8 mouse cellular contexts compared by ENCODE assay signal in genomic region chr16:4718753-4719518, GRCm38 (mm10). TPM values are rescaled to one million over a fixed set of nuclear protein-coding genes. Genes with fewer than 3 reads are reported as not detected.
A peak's percentile ranks its signal among the peaks of the same experiment; 100 is the strongest.
DNase-seq lines count a peak whose midpoint lies in the region; ATAC-seq and TF ChIP-seq lines count a peak whose summit lies in the region.

Nmral1 (minus strand) TSS chr16:4719356.

- no peak for TF ChIP-seq EP300 in liver, embryonic 14.5 days (IDR thresholded peaks at IDR 0.05; ENCODE audit: low read depth)

- H3K27me3 ChIP-seq in erythroblast, embryonic 14.5 days (ENCODE audit: control insufficient read depth), result no peaks in the 10 kb centered on the region
- H3K27me3 ChIP-seq in heart, embryonic 14.5 days (ENCODE audit: control insufficient read depth, insufficient read depth, low read length), result no peaks in the 10 kb centered on the region
- H3K27me3 ChIP-seq in liver, embryonic 14.5 days (ENCODE audit: control insufficient read depth, insufficient read depth, low read length), result no peaks in the 10 kb centered on the region
- H3K27me3 ChIP-seq in neural tube, embryonic 11.5 days (ENCODE audit: control insufficient read depth, insufficient read depth, low read length), result no peaks in the 10 kb centered on the region
- H3K27me3 ChIP-seq in stomach, embryonic 16.5 days (ENCODE audit: control insufficient read depth, insufficient read depth, low read length), result no peaks in the 10 kb centered on the region

- H3K9ac ChIP-seq in heart, embryonic 14.5 days (ENCODE audit: low read length), result peak within 1 kb of the TSS; percentile 75
- peak within 1 kb of the TSS; percentile 92 for H3K9ac ChIP-seq in liver, embryonic 14.5 days (replicated peaks)
- H3K9ac ChIP-seq in neural tube, embryonic 11.5 days (ENCODE audit: low read length), result peak within 1 kb of the TSS; percentile 89
- H3K9ac ChIP-seq in stomach, embryonic 16.5 days (ENCODE audit: low read length), result peak within 1 kb of the TSS; percentile 82

- H3K27ac ChIP-seq in heart, embryonic 14.5 days (replicated peaks in 1 of 2; ENCODE audit: control insufficient read depth in 1 of 2, insufficient read depth in 1 of 2, low read depth in 2 of 2, low read length in 2 of 2), result peak within 1 kb of the TSS; percentile 56 to 80; a peak in 3 of 4 replicates
- peak within 1 kb of the TSS; percentile 61 for H3K27ac ChIP-seq in liver, embryonic 14.5 days
- peak within 1 kb of the TSS; percentile 74 for H3K27ac ChIP-seq in neural tube, embryonic 11.5 days (ENCODE audit: low read depth, low read length)
- peak within 1 kb of the TSS; percentile 47 for H3K27ac ChIP-seq in stomach, embryonic 16.5 days (ENCODE audit: low read length)

- TF ChIP-seq CTCF in brain, embryonic 14.5 days (IDR thresholded peaks at IDR 0.05; ENCODE audit: borderline replicate concordance, extremely low read depth, insufficient read depth, insufficient read length), result no peak
- no peak for TF ChIP-seq CTCF in liver, embryonic 14.5 days (IDR thresholded peaks at IDR 0.05; ENCODE audit: low read depth)

- DNase-seq in brain, embryonic 14.5 days (ENCODE audit: low read depth), result peak; percentile 94
- DNase-seq in kidney, postnatal 14 days, result peak; percentile 73
- DNase-seq in liver, embryonic 14.5 days (ENCODE audit: low read depth in 3 of 3, low spot score in 3 of 3), result peak; percentile 63 to 68 (median 64)
- peak; percentile 85 for DNase-seq in neural tube, embryonic 11.5 days (ENCODE audit: low spot score)

- peak; percentile 68 for ATAC-seq in CD4-positive, CD25-positive, alpha-beta regulatory T cell, adult 4 months
- ATAC-seq in heart, embryonic 14.5 days (ENCODE audit: insufficient number of reproducible peaks, insufficient read depth, low FRiP score, low read depth), result peak; percentile 63
- ATAC-seq in liver, embryonic 14.5 days (ENCODE audit: insufficient read depth), result peak; percentile 83
- peak; percentile 91 for ATAC-seq in neural tube, embryonic 11.5 days (ENCODE audit: insufficient read depth, low FRiP score, low TSS enrichment)
- ATAC-seq in stomach, embryonic 16.5 days (ENCODE audit: insufficient read depth, low FRiP score), result peak; percentile 88

- peaks cover 35% of the 10 kb centered on the region for H3K4me1 ChIP-seq in erythroblast, embryonic 14.5 days (ENCODE audit: control insufficient read depth)
- H3K4me1 ChIP-seq in heart, embryonic 14.5 days (ENCODE audit: control insufficient read depth in 2 of 2, insufficient read depth in 2 of 2, low read length in 2 of 2), result no peaks in the 10 kb centered on the region
- H3K4me1 ChIP-seq in liver, embryonic 14.5 days (replicated peaks; ENCODE audit: control insufficient read depth in 2 of 2, insufficient read depth in 2 of 2, low read length in 1 of 2), result peaks cover 6 to 24% of the 10 kb centered on the region in 2 experiments
- no peaks in the 10 kb centered on the region; the same call in 1 of the 2 replicates for H3K4me1 ChIP-seq in neural tube, embryonic 11.5 days (ENCODE audit: control insufficient read depth, insufficient read depth, low read length)
- H3K4me1 ChIP-seq in stomach, embryonic 16.5 days (ENCODE audit: control insufficient read depth, insufficient read depth, low read length), result peaks cover 7% of the 10 kb centered on the region; the same call in 1 of the 2 replicates

- peak within 1 kb of the TSS; percentile 85 for H3K4me3 ChIP-seq in erythroblast, embryonic 14.5 days (replicated peaks)
- peak within 1 kb of the TSS; percentile 56 to 86 for H3K4me3 ChIP-seq in heart, embryonic 14.5 days (ENCODE audit: control insufficient read depth in 1 of 2, insufficient read depth in 1 of 2, low read depth in 1 of 2, low read length in 2 of 2)
- peak within 1 kb of the TSS; percentile 86 to 99 for H3K4me3 ChIP-seq in liver, embryonic 14.5 days (ENCODE audit: insufficient read depth in 1 of 2, low read depth in 2 of 2, low read length in 2 of 2)
- peak within 1 kb of the TSS; percentile 73 for H3K4me3 ChIP-seq in neural tube, embryonic 11.5 days (ENCODE audit: low read depth, low read length)
- H3K4me3 ChIP-seq in stomach, embryonic 16.5 days (replicated peaks; ENCODE audit: low read length), result peak within 1 kb of the TSS; percentile 74

- peaks cover 30% of the 10 kb centered on the region for H3K36me3 ChIP-seq in erythroblast, embryonic 14.5 days (ENCODE audit: control insufficient read depth)
- peaks cover 22% of the 10 kb centered on the region for H3K36me3 ChIP-seq in heart, embryonic 14.5 days (ENCODE audit: control insufficient read depth, insufficient read depth, low read length)
- peaks cover 23% of the 10 kb centered on the region for H3K36me3 ChIP-seq in liver, embryonic 14.5 days (replicated peaks; ENCODE audit: control insufficient read depth, insufficient read depth, low read depth)
- peaks cover 21% of the 10 kb centered on the region for H3K36me3 ChIP-seq in neural tube, embryonic 11.5 days (ENCODE audit: control insufficient read depth, insufficient read depth, low read length)
- no peaks in the 10 kb centered on the region for H3K36me3 ChIP-seq in stomach, embryonic 16.5 days (ENCODE audit: control insufficient read depth, insufficient read depth, low read length)

- H3K4me2 ChIP-seq in heart, embryonic 14.5 days (ENCODE audit: low read length), result peak within 1 kb of the TSS; percentile 73
- peak within 1 kb of the TSS; percentile 65 for H3K4me2 ChIP-seq in liver, embryonic 14.5 days (ENCODE audit: low read depth)
- peak within 1 kb of the TSS; percentile 60 for H3K4me2 ChIP-seq in neural tube, embryonic 11.5 days (ENCODE audit: low read depth)
- H3K4me2 ChIP-seq in stomach, embryonic 16.5 days (ENCODE audit: low read depth, low read length), result peak within 1 kb of the TSS; percentile 60

- no peaks in the 10 kb centered on the region for H3K9me3 ChIP-seq in erythroblast, embryonic 14.5 days (ENCODE audit: control insufficient read depth, low read length)
- H3K9me3 ChIP-seq in heart, embryonic 14.5 days (ENCODE audit: control insufficient read depth, low read length), result no peaks in the 10 kb centered on the region
- no peaks in the 10 kb centered on the region for H3K9me3 ChIP-seq in liver, embryonic 14.5 days (ENCODE audit: control insufficient read depth, low read length)
- H3K9me3 ChIP-seq in neural tube, embryonic 11.5 days (ENCODE audit: control insufficient read depth, low read length), result no peaks in the 10 kb centered on the region
- no peaks in the 10 kb centered on the region for H3K9me3 ChIP-seq in stomach, embryonic 16.5 days (replicated peaks; ENCODE audit: control insufficient read depth, low read length)

- TF ChIP-seq POLR2A in brain, embryonic 14.5 days (IDR thresholded peaks at IDR 0.05; ENCODE audit: borderline replicate concordance, extremely low read depth, insufficient read depth, insufficient read length, poor library complexity, severe bottlenecking), result peak; percentile 7; the same call in 1 of the 2 replicates

- 16% methylated on average over 33 of the region's 33 CpGs for WGBS in heart, embryonic 14.5 days
- 13% methylated on average over 33 of the region's 33 CpGs for WGBS in liver, embryonic 14.5 days (ENCODE audit: insufficient replicate concordance)
- WGBS in neural tube, embryonic 11.5 days, result 10% methylated on average over 33 of the region's 33 CpGs
- WGBS in stomach, embryonic 16.5 days, result 14% methylated on average over 33 of the region's 33 CpGs

RNA-seq across cellular contexts. Expression of gene Nmral1, which starts in this region (rescaled TPM):
- polyA plus RNA-seq in CD4-positive, CD25-positive, alpha-beta regulatory T cell, adult 4 months (2017; shearing (Covaris generic)), result 10 to 100 TPM in 1 of 2 experiments, 1 to 10 TPM in 1; 7.4 to 10.3 TPM
- polyA plus RNA-seq in brain, embryonic 14.5 days (2012; rRNA removed), result 70.6 and 105 TPM in 2 replicates
- 1.9 and 4.0 TPM in 2 replicates for polyA plus RNA-seq in erythroblast, embryonic 14.5 days (2012)
- 28.4 and 36.1 TPM in 2 replicates for polyA plus RNA-seq in heart, embryonic 14.5 days (2014; fragmentation: Nextera tagmentation; extraction: Ambion mirVana)
- polyA plus RNA-seq in liver, embryonic 14.5 days (2012; rRNA removed), result 27.0 and 36.6 TPM in 2 replicates
- polyA plus RNA-seq in liver, embryonic 14.5 days (2014; fragmentation: Nextera tagmentation; extraction: Ambion mirVana), result 45.2 and 48.2 TPM in 2 replicates
- polyA plus RNA-seq in neural tube, embryonic 11.5 days (2014; fragmentation: Nextera tagmentation; extraction: Ambion mirVana), result 156 and 159 TPM in 2 replicates
- 44.7 and 45.6 TPM in 2 replicates for polyA plus RNA-seq in stomach, embryonic 16.5 days (2015; fragmentation: Nextera tagmentation; extraction: Ambion mirVana)

Comparison
In these comparisons a context has a peak if more than half of its experiments do, and no peak if none do; other contexts are left out.
1. Peak in every context shown above with its lines: DNase-seq, ATAC-seq, H3K4me3 ChIP-seq and H3K27ac ChIP-seq.